Mouse (Mus musculus) granulocyte monocyte progenitor cell, adult 5-6 weeks (primary cell): ENCODE measurements around the gene Rnase11. TPM values are rescaled to one million over a fixed set of nuclear protein-coding genes. Genes with fewer than 3 reads are reported as not detected.

Experiments used
- ATAC-seq: replicated peaks from 2 replicates; pipeline ENCODE4 v1.8.0; 2016; ENCODE audit warnings: mild to moderate bottlenecking, moderate TSS enrichment, inconsistent platforms; ENCODE audit not compliant: poor library complexity, severe bottlenecking
- total RNA-seq, 2 experiments: library from RNA; stranded (forward) in 1 of 2; stranded (reverse) in 1 of 2; fragments of 200-712, 200-1000 nt in 1 of 2; fragments of >200 nt in 1 of 2; fragmentation: Nextera tagmentation in 1 of 2; gene quantifications; 2 replicates each; pipeline ENCODE4 v1.2.3; 2014 to 2017

Gene Rnase11
- total RNA-seq, 2 experiments from 2014 or later: not detected

GRCm38 (mm10) chr14:51082599-51083581 is 32.9 kb upstream of the Rnase11 start:
- peak; percentile 75 for ATAC-seq

GRCm38 (mm10) chr14:51081035-51081434 is 31.1 kb upstream of the Rnase11 start:
- ATAC-seq: no peak

GRCm38 (mm10) chr14:51079180-51079579 is 29.2 kb upstream of the Rnase11 start:
- ATAC-seq: no peak

GRCm38 (mm10) chr14:51074335-51074734 is 24.4 kb upstream of the Rnase11 start, which contains the start of gene Olfr750:
Gene Olfr750, minus strand, starts transcription at chr14:51074435.
- no peak for ATAC-seq

- ATAC-seq: peak; percentile 29; the same call in 1 of the 2 replicates
Measured at GRCm38 (mm10) chr14:51069617-51070016, 19.7 kb upstream of the Rnase11 start.

GRCm38 (mm10) chr14:51068956-51069355 is 19.0 kb upstream of the Rnase11 start:
- no peak for ATAC-seq

GRCm38 (mm10) chr14:51060761-51061160 is 10.8 kb upstream of the Rnase11 start:
- no peak for ATAC-seq

GRCm38 (mm10) chr14:51057401-51057831 is 7.5 kb upstream of the Rnase11 start, which contains the start of gene Rnase12:
Gene Rnase12, minus strand, starts transcription at chr14:51057661.
- ATAC-seq: peak; percentile 55

GRCm38 (mm10) chr14:51054243-51055237 is 4.6 kb upstream of the Rnase11 start:
- peak; percentile 70 for ATAC-seq

GRCm38 (mm10) chr14:51053176-51053575 is 3.2 kb upstream of the Rnase11 start:
- ATAC-seq: no peak

GRCm38 (mm10) chr14:51051941-51052340 is 2.0 kb upstream of the Rnase11 start:
- ATAC-seq: no peak

- peak; percentile 90 for ATAC-seq
Measured at GRCm38 (mm10) chr14:51047846-51048245, 2.1 kb downstream of the Rnase11 start.

GRCm38 (mm10) chr14:51041769-51042168 is 8.2 kb downstream of the Rnase11 start, which contains the start of gene Rnase9:
Gene Rnase9, minus strand, starts transcription at chr14:51041869.
- no peak for ATAC-seq

- ATAC-seq: no peak
Measured at GRCm38 (mm10) chr14:51036214-51036613, 13.7 kb downstream of the Rnase11 start.

GRCm38 (mm10) chr14:51035206-51035605 is 14.8 kb downstream of the Rnase11 start:
- no peak for ATAC-seq

- peak; percentile 42 for ATAC-seq
Measured at GRCm38 (mm10) chr14:51027387-51028155, 22.4 kb downstream of the Rnase11 start.

- peak; percentile 96 for ATAC-seq
Measured at GRCm38 (mm10) chr14:51026391-51027133, 23.4 kb downstream of the Rnase11 start.

GRCm38 (mm10) chr14:51024820-51025219 is 25.1 kb downstream of the Rnase11 start:
- ATAC-seq: no peak

- no peak for ATAC-seq
Measured at GRCm38 (mm10) chr14:51023457-51023856, 26.5 kb downstream of the Rnase11 start.
